Mouse (Mus musculus): ENCODE results near the gene Wdr48.

Wdr48 gene

DNA sequence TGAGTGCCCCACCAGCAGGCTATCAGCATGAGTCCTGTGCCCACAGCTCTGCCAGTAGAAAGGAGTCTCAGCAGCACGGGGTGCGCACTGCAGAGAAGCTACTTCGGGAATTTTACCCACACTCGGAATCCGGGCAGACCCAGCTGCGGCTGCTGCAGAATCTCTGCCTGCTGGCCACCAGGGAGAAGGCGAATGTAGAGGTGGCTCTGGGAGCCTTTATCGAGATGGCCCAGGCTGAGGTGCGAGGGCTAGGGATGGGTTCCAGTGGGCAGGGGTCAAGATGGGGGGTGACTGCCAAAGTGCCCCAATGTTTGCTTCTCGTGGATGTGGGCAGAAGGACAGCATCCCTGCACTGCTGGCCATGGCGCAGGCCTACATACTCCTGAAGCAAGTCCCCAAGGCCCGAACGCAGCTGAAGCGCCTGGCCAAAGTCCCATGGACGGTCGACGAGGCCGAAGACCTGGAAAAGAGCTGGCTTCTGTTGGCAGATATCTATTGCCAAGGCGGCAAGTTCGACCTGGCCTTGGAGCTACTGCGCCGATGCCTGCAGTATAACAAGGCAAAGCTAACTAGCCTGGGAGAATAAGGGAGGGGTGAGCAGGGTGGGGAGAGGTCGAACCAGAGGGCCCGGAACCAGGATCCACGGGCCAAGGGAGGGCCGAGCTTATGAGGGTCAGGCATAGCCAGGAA, 71.7 kb downstream of the Wdr48 start:
- no peak for DNase-seq (ENCODE audit: extremely low spot score, low spot score)

DNA sequence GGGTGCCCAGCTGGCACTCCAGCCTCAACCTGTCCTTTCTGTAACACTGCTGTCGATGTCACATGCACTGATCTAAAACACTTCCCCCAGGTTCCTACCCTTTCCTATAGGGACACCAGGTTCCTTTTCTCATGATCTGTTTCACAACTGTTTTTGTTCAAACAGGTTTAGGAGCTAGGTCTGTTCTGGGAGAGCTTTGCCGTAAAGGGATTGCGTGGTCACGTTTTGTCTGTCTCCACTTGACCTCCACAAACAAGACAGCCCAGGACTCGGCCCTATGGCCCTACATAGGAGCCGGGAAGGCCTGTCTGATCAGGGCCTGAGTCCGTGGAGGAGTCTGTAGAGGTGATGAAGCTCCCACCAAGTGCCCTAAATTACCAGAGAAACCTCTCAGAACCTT, 75.1 kb downstream of the Wdr48 start:
- DNase-seq (ENCODE audit: extremely low spot score, low spot score): no peak

GRCm38 (mm10) chr9:119970221-119970620, 75.5 kb downstream of the Wdr48 start:
- peak; percentile 36 for DNase-seq (ENCODE audit: extremely low spot score, low spot score)

DNA sequence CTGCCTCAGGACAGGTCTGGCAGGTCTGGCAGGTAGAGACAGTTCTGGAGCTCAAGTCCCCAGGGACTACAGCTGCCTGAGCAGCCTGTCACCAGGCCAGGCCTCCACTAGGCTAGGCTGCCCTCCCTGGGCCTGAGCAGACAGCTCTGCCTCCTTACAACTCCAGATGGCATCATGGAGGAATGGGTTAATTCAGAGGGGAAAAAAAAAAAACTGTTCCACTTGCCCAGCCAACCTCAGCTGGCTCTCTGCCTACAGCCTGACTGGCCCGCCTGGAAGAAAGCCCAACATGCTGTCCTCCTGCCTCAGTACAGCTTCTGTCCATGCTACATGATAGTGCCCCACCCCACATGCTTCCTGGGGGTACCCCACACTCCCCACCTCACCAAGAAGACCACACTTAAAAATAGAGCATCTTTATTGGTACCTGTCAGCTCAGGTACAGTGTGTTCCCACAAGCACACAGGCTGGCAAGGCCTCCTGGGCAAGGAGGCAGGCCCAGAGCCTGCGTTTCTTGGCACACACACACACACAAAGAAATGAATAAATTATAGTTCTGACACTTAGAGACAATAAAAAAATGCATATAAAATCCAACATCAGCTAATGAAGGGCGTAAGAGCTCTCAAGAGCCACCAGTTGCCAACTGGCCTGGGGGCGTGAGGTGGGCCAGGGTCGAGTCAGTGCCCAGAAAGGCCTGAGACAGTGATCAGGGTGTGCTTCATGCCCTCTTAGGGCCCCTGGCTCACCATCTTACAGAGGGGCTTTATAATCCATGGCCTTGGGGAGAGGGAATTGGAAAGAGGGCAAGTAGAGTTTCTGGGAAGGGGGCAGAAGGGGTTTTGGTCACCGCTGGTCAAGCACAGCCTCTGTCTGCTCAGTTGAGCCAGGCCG, 76.3 kb downstream of the Wdr48 start:
- no peak for DNase-seq (ENCODE audit: extremely low spot score, low spot score)

DNA sequence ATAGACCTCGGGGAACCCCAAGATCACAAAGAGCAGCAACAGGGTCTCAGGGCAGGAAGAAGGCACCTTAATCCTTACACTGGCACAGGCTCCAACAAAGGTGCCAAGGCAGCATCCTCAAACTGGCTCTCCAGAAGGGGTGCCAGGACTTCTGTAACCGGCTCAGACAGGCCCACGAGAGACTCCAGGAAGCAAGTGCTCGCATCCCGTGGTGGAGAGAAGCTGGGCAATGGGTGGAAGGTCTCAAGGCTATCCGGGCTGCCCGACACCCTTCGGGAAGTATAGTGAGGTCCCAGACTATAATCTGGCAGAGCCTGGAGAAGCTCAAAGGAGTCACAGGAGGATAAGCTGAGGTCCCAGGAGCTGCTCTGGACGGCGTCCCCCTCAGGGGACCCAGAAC, 77.5 kb downstream of the Wdr48 start:
- DNase-seq (ENCODE audit: extremely low spot score, low spot score): no peak

DNA sequence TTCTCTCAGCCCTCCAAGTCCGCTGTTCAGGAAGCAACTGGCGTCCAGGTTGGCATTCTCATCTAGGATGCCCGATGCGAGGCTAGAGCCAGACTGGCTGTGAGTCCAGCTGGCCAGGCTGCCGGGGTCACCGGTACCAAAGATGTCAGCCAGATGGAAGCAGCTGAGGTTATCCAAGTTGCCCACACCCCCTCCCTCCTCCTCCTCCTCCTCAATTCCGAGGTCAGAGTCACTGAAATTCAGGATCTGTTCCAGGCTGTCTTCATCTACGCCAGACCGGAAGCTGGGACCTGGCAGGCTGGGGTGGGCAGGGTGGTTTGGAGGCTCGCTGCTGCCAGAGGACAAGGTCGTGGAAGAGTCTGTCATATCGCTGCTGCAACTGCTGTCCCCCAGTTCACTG, 77.9 kb downstream of the Wdr48 start:
- DNase-seq (ENCODE audit: extremely low spot score, low spot score): no peak

DNA sequence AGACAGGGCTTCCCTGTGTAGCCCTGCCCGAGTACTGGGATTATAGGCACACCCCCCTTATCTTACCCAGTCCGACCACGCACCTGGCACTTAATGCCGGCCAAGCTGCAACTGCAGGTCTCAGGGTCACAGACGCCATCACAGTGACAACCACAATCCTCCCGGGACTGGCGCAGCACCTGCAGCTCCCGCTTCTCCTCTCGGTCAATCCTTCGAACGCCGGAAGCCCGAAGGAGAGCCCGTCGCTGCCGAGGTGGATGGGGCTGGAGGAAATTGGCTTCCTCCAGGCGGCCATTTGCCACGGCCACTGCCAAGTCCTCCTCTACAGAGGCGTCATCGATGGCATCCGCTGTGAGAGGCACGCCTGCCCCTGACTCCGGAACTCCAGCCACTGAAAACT, 78.6 kb downstream of the Wdr48 start:
- DNase-seq (ENCODE audit: extremely low spot score, low spot score): no peak

GRCm38 (mm10) chr9:119973869-119974520, 79.3 kb downstream of the Wdr48 start:
- DNase-seq (ENCODE audit: extremely low spot score, low spot score): no peak

- DNase-seq (ENCODE audit: extremely low spot score, low spot score): no peak
Measured at GRCm38 (mm10) chr9:119974609-119975008, 79.9 kb downstream of the Wdr48 start.

DNA sequence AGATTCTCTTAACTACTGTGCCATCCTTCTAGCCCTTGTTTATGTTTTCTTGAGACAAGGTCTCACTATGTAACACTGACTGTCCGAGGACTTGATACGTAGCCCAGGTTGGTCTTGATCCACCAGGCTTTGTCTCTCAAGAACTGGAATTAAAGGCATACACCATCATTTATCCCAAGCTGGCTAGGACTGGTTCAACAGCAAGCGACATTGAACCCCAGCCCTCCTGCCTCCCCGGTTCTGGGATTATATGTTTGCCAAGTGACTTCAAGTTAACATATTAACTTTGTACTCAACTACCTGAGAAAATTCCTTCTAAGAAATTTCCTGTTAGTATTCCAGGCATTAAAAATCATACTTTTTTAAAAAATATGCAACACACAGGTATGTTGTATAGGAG, 80.6 kb downstream of the Wdr48 start:
- no peak for DNase-seq (ENCODE audit: extremely low spot score, low spot score)
